Mouse (Mus musculus): ENCODE measurements around the gene Hba-x.
A peak's percentile ranks its signal among the peaks of the same experiment; 100 is the strongest.
"Not testable (repeated sequence)": the region's sequence is repeated elsewhere in the genome, so short reads cannot be mapped to it uniquely, and the experiment has no call there.

Gene Hba-x

DNA sequence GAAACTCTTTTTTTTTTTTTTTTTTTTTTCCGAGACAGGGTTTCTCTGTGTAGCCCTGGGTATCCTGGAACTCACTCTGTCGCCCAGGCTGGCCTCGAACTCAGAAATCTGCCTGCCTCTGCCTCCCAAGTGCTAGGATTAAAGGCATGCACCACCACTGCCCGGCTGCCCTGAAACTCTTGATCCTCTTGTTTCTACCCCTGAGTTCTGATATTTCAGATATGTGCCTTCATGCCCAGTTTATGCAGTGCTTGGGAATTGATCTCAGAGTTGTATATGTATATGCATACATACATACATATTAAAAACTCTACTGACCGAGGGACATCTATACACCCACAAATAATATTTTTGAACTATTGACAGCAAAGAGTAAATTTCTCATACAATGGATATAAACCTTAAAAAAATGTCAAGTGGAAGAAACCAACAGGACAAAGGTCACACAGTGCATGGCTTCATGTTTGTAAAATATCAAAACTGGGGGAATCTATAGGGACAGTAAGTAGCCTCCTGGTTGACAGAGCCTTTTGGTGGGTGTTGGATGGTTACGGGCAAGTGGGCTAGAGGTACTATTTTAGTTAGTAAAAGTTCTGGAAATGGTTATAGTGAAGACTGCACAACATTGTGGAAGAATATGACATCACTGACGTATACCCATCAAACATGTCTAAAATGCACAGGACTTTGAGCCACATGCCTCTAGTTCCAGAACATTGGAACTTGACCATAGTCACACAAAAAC lies 9.0 kb downstream of the Hba-x start:
- no peak for DNase-seq (ENCODE audit: inconsistent age in 2 of 2, low spot score in 1 of 2)

GRCm38 (mm10) chr11:32285887-32286286 lies 9.7 kb downstream of the Hba-x start:
- not testable (repeated sequence) for DNase-seq (ENCODE audit: inconsistent age in 2 of 2, low spot score in 1 of 2)

GRCm38 (mm10) chr11:32286695-32287492 lies 10.7 kb downstream of the Hba-x start, which contains the start of gene Hbq1b:
Gene Hbq1b, plus strand, starts transcription at chr11:32286965.
- DNase-seq (ENCODE audit: inconsistent age in 2 of 2, low spot score in 1 of 2), result peak; percentile 77 to 92

DNA sequence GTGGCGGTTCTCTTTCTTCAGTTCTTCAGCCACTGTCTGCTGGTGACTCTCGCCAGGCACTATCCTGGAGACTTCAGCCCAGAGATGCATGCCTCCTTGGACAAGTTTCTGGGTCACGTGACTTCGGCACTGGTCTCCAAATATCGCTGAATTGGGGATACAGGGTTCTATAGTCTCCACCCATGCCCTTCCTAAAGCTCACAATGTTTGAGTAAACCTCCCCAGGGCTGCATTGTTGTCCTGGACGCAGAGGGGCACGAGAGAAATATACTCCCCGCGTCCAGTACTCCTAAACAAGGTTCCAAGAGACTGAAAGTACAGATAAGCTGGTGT lies 11.3 kb downstream of the Hba-x start:
- DNase-seq (ENCODE audit: inconsistent age in 2 of 2, low spot score in 1 of 2), result no peak

DNA sequence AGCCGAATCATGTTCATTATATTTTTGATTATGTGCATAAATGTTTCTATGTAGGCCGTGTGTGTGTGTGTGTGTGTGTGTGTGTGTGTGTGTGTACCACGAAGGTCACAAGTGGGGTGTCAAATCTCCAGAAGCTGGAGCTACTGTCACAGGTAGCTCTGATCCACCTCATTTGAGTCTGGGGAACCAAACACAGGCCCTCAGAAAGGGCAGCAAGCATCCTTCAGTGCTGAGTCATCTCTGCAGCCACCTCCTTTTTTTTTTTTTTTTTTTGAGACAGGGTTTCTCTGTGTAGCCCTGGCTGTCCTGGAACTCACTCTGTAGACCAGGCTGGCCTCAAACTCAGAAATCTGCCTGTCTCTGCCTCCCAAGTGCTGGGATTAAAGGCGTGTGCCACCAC lies 16.6 kb downstream of the Hba-x start:
- not testable (repeated sequence) for DNase-seq (ENCODE audit: inconsistent age in 2 of 2, low spot score in 1 of 2)

- not testable (repeated sequence) for DNase-seq (ENCODE audit: inconsistent age in 2 of 2, low spot score in 1 of 2)
Measured at GRCm38 (mm10) chr11:32293479-32293878, 17.3 kb downstream of the Hba-x start.

GRCm38 (mm10) chr11:32296203-32296602 lies 20.0 kb downstream of the Hba-x start, which contains the start of gene Hba-a2:
Gene Hba-a2, plus strand, starts transcription at chr11:32296489.
- DNase-seq (ENCODE audit: inconsistent age in 2 of 2, low spot score in 1 of 2), result not testable (repeated sequence)

DNA sequence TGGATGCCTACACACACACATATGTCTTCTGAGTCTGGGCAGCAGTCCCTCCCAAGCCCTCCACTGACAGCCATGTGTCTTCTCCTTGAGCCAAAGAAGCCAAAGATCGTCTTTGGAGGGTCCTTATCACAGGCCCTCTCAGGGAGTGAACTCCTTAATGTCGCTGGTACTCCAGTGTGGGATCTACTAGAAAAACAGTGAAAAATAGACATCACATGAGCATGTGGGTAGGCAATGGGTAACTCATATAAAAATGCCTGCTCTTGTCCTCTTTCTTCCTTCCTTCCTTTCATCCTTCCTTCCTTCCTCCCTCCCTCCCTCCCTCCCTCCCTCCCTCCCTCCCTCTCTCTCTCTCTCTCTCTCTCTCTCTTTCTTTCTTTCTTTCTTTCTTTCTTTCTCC lies 21.2 kb downstream of the Hba-x start:
- DNase-seq (ENCODE audit: inconsistent age in 2 of 2, low spot score in 1 of 2), result not testable (repeated sequence)

GRCm38 (mm10) chr11:32297866-32298531 lies 21.8 kb downstream of the Hba-x start:
- no peak for DNase-seq (ENCODE audit: inconsistent age in 2 of 2, low spot score in 1 of 2)

DNA sequence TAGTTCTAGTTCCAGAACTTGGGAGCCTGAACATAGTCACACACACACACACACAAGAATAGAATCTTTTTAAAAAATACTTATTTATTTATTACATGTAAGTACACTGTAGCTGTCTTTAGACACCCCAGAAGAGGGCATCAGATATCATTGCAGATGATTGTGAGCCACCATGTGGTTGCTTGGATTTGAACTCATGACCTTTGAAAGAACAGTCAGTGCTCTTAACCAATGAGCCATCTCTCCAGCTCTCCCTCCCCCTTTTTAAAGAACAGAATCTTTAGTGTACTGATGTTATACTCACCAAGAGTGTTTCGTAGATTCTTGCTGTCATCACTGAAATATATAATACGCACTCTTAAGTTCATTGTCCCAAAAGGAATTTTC lies 22.3 kb downstream of the Hba-x start:
- DNase-seq (ENCODE audit: inconsistent age in 2 of 2, low spot score in 1 of 2), result no peak

DNA sequence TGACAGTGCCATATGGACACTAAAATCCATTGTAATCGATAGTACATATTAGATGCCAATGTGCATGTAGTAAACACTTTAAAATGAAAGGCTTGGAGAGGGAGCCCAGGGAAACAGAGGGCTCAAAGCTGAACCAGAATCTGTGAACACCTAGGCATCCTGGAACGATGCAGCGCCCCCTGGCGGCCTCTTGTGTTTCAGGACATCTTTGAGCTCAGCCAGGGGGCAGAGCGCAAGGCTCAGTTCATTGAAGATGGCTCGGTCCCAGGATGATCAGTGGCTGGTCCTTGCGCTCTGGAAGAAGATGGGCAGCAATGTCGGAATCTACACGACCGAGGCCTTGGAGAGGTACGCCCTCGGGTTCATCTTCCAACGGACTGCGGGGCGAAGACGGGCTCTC lies 23.7 kb downstream of the Hba-x start, which contains the start of gene Hbq1a:
Gene Hbq1a (plus strand): TSS at position 205 of the 400 bp plus-strand sequence.
- peak; percentile 48 to 78 for DNase-seq (ENCODE audit: inconsistent age in 2 of 2, low spot score in 1 of 2)

- no peak for DNase-seq (ENCODE audit: inconsistent age in 2 of 2, low spot score in 1 of 2)
Measured at GRCm38 (mm10) chr11:32300279-32301267, 24.4 kb downstream of the Hba-x start.

DNA sequence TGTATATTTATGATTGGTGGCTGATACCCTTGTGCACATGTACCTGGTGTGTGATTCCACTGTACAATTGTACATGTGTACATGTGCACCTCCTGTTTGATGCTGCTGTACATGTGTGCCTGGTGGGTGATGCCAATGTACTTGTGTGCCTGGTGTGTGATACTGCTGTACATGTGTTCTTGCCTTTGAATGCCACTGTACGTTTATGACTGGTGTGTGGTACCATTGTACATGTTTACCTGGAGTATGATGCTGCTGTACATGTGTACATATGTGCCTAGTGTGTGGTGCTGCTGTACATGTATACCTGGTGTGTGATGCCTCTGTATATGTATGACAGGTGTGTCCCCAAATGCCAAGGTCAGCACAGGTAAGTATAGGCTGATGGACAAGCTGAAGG lies 25.3 kb downstream of the Hba-x start:
- no peak for DNase-seq (ENCODE audit: inconsistent age in 2 of 2, low spot score in 1 of 2)

DNA sequence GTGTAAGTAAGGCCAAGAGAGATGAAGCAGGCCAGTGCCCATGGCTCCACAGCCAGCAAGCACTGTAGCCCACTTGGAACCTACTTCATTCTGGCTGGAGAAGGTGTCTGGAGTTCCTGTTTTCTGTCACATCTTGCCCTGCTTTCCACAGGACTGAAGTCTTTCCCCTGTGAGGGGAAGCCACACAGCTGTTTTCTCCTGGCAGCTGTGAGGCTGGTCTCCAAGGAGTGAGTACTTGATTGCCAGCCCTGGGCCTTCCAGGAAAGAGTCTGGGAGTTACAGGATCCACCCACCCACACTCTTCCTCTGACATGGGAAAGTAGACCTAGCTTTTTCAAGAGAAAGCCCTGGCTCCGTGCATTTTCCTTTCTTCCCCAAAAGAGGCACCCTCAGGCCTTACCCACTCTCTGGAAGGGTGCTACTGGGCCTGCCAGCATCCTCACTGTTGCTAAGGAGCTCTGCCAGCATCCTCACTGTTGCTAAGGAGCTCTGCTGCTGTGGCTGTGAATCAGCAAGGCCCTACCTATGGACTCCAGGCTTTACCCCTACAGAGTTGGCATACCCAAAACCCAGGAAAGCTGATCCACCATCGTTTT lies 26.7 kb downstream of the Hba-x start:
- DNase-seq (ENCODE audit: inconsistent age in 2 of 2, low spot score in 1 of 2), result no peak

DNA sequence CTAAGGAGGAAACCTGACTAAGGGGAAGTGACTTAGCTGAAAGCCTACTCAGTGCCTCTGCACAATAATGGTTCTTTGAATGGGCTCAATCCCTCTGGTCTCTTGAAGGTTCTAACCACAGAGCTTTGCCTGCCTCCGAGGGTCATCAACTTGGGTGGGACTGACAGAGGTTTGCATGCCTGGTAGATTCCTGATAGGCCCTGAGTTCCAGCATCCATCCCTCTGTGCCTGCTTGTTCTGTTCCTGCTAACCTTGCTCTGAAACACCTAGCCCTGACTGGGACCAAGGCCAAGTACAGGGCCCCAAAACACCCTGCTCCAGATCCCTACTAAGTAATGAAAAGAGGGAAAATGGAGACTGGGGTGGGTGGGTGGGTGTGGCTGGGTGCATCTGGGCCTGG lies 27.3 kb downstream of the Hba-x start:
- no peak for DNase-seq (ENCODE audit: inconsistent age in 2 of 2, low spot score in 1 of 2)

GRCm38 (mm10) chr11:32307006-32307405 lies 30.8 kb downstream of the Hba-x start:
- DNase-seq (ENCODE audit: inconsistent age in 2 of 2, low spot score in 1 of 2), result no peak

- no peak for DNase-seq (ENCODE audit: inconsistent age in 2 of 2, low spot score in 1 of 2)
Measured at GRCm38 (mm10) chr11:32309446-32309845, 33.2 kb downstream of the Hba-x start.

GRCm38 (mm10) chr11:32309928-32310327 lies 33.7 kb downstream of the Hba-x start:
- no peak for DNase-seq (ENCODE audit: inconsistent age in 2 of 2, low spot score in 1 of 2)

DNA sequence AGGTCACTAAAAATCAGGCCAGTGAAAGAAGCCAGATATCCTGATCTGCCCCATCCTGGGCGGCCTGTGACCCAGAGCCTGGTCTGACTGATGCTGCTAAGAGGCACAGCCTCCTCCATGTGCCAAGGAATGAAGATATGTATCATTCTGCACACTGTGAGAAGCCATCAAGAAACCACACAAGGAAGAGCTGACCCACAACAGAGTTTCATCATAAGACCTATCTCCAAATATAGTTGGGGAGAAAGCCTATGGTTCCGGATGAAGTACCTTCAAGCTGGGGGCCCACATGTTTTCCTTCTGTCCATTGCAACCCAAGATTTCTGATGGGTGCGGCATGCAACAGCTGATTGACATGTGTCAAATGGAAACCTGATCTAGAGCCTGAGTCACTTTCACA lies 39.8 kb downstream of the Hba-x start:
- no peak for DNase-seq (ENCODE audit: inconsistent age in 2 of 2, low spot score in 1 of 2)

All from adrenal gland, adult (tissue).